Mouse (Mus musculus) bone marrow macrophage, adult 2 months (primary cell): Measurements from ENCODE around the gene Recql.

Source experiments
- CTCF ChIP-seq: IDR thresholded peaks from 2 replicates; pipeline ENCODE4 v1.5.1; 2012; ENCODE audit warnings: low read depth, mild to moderate bottlenecking, low read length, moderate library complexity
- POLR2A ChIP-seq: IDR thresholded peaks from 2 replicates; pipeline ENCODE4 v1.6.1; 2012; ENCODE audit warnings: mild to moderate bottlenecking, low read depth, low read length, borderline replicate concordance

GRCm38 (mm10) chr6:142395756-142396155, 8.9 kb upstream of the Recql start:
- TF ChIP-seq CTCF, result no peak
- no peak for TF ChIP-seq POLR2A
